Mouse (Mus musculus) midbrain, embryonic 15.5 days (tissue): Measurements from ENCODE around the gene Gm13090. TPM values are rescaled to one million over a fixed set of nuclear protein-coding genes. Genes with fewer than 3 reads are reported as not detected.

Experiments used
- ATAC-seq: fragments of 200-750 bp; cut with Nextera tagmentation; replicated peaks from 2 replicates; pipeline ENCODE4 v1.8.0; 2017; ENCODE audit warnings: moderate TSS enrichment
- H3K27ac ChIP-seq: fragments of 300-500 bp; sonication (generic); 2 replicates; pipeline ENCODE4 v1.5.1; 2015; ENCODE audit warnings: mild to moderate bottlenecking, inconsistent platforms
- H3K27me3 ChIP-seq: fragments of 300-500 bp; sonication (generic); replicated peaks from 2 replicates; pipeline ENCODE4 v1.6.1; 2015; ENCODE audit warnings: inconsistent platforms
- H3K36me3 ChIP-seq: fragments of 300-500 bp; sonication (generic); replicated peaks from 2 replicates; pipeline ENCODE4 v1.6.1; 2015; ENCODE audit warnings: inconsistent platforms
- H3K4me1 ChIP-seq: fragments of 300-500 bp; sonication (generic); 2 replicates; pipeline ENCODE4 v1.6.1; 2015; ENCODE audit warnings: inconsistent platforms
- H3K4me2 ChIP-seq: fragments of 300-500 bp; sonication (generic); 2 replicates; pipeline ENCODE4 v1.6.1; 2015; ENCODE audit warnings: inconsistent platforms, mild to moderate bottlenecking, moderate library complexity
- H3K4me3 ChIP-seq: fragments of 300-500 bp; sonication (generic); 2 replicates; pipeline ENCODE4 v1.5.1; 2015; ENCODE audit warnings: mild to moderate bottlenecking, inconsistent platforms
- H3K9ac ChIP-seq: fragments of 300-500 bp; sonication (generic); 2 replicates; pipeline ENCODE4 v1.6.1; 2015; ENCODE audit warnings: mild to moderate bottlenecking, inconsistent platforms
- H3K9me3 ChIP-seq: fragments of 300-500 bp; sonication (generic); 2 replicates; pipeline ENCODE4 v1.6.1; 2016; ENCODE audit warnings: inconsistent platforms
- WGBS: fragments of 180-500 bp; shearing (Covaris S2); methylation state at CpG from one replicate; pipeline ENCODE4 v1.1.7; 2015; ENCODE audit warnings: mixed read lengths; 5-methylcytosine and 5-hydroxymethylcytosine counted together
- polyA plus RNA-seq: library from polyadenylated mRNA; unstranded; fragments of >200 nt; fragmentation: Nextera tagmentation; extraction: Ambion mirVana; gene quantifications from 2 replicates; pipeline ENCODE4 v1.2.1, GENCODE M21; 2015

The Gm13090 gene
- polyA plus RNA-seq, 1 experiment from 2014 or later, result 0.48 TPM

GRCm38 (mm10) chr4:151105886-151106285, 16.5 kb downstream of the Gm13090 start:
- Histone ChIP-seq H3K27ac (peak overlapping the region; percentile 98; the same call in 1 of the 2 replicates), H3K4me3 (peak overlapping the region; percentile 85), H3K4me1 (peaks cover 59% of the 10 kb centered on the region), H3K27me3 (no peaks in the 10 kb centered on the region), H3K36me3 (no peaks in the 10 kb centered on the region), H3K4me2 (peak overlapping the region; percentile 70), H3K9me3 (no peaks in the 10 kb centered on the region), H3K9ac (no peak overlapping the region; the same call in 1 of the 2 replicates)
- 49% methylated on average over 6 of the region's 6 CpGs for WGBS
- no peak for ATAC-seq

DNA sequence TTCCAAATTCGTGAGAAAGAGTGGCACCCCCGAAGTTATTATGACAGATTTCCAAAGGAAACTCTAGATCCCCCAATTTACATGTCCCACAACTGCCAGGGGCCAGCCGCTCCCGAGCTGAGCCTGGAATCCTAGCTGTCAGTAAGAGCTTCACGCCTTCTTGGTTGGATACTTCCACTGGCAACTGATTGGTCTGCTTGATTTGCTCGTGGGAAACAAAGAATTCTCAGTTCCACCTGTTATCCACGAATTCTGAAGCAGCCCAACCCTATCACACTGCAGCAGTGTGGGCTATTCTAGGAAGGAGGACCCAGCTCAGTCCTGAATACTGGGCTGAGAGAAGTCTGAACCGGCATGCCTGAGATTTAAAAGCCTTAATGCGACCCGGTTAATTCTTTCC, 17.1 kb downstream of the Gm13090 start:
- no peak for ATAC-seq
- peak overlapping the region; percentile 85 for H3K4me3 ChIP-seq
- H3K27ac ChIP-seq, result peak overlapping the region; percentile 98
- H3K36me3 ChIP-seq, result no peaks in the 10 kb centered on the region
- 15% methylated on average over 10 of the region's 10 CpGs for WGBS
- H3K9me3 ChIP-seq, result no peaks in the 10 kb centered on the region
- H3K27me3 ChIP-seq, result no peaks in the 10 kb centered on the region
- H3K4me2 ChIP-seq, result peak overlapping the region; percentile 70
- H3K4me1 ChIP-seq, result peaks cover 56% of the 10 kb centered on the region
- H3K9ac ChIP-seq, result peak overlapping the region; percentile 93

GRCm38 (mm10) chr4:151107131-151108001, 18.0 kb downstream of the Gm13090 start:
- H3K9ac ChIP-seq, result peak overlapping the region; percentile 93
- 2% methylated on average over 54 of the region's 60 CpGs for WGBS
- H3K4me2 ChIP-seq, result peak overlapping the region; percentile 70
- no peaks in the 10 kb centered on the region for H3K9me3 ChIP-seq
- H3K4me3 ChIP-seq, result peak overlapping the region; percentile 85
- peak overlapping the region; percentile 98 for H3K27ac ChIP-seq
- ATAC-seq, result peak; percentile 69
- H3K27me3 ChIP-seq, result no peaks in the 10 kb centered on the region
- H3K4me1 ChIP-seq, result peaks cover 47% of the 10 kb centered on the region
- no peaks in the 10 kb centered on the region for H3K36me3 ChIP-seq

DNA sequence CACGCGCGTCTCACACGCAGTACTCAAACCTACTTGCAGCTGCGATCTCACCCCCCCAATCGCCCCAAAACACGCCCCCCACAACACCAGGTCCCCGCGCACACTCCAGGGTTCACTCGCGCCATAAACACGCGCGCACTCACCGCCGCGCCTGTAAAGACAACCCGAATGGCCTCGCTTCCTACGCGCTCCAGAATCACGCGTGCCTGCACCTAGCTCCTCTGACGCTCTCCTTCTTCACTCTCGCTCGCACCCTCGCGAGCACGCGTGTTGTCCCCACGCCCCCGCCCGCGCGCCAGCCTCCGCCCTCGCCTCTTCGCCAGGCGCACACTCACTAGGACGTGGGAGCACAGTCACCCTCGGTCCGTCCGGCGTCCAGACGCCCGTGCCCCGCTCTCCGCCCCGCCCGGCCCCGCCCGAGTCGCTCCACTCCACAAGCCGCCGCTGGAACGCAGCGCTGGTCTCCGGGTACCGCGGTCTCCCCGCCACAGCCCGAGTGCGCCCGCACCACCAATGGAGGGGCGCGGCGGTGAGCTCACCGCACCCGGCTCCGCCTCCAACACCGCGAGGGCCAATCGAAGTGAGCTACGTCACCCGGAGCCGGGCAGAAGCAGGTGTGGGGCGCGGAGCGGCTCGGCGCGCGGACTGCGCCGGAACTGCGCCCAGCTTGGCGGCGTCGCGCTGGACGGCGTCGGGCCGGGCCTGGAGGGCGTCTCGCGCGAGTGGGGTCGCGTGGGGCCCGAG, 18.8 kb downstream of the Gm13090 start:
- WGBS, result under 1% methylated on average over 101 of the region's 101 CpGs
- peak; percentile 98 for ATAC-seq
- Histone ChIP-seq H3K4me2 (peak overlapping the region; percentile 70), H3K27ac (peak overlapping the region; percentile 98), H3K27me3 (no peaks in the 10 kb centered on the region), H3K4me1 (peaks cover 38% of the 10 kb centered on the region), H3K4me3 (peak overlapping the region; percentile 85), H3K36me3 (no peaks in the 10 kb centered on the region), H3K9ac (peak overlapping the region; percentile 93), H3K9me3 (no peaks in the 10 kb centered on the region)

- H3K4me1 ChIP-seq, result peaks cover 33% of the 10 kb centered on the region
- ATAC-seq, result peak; percentile 48; the same call in 1 of the 2 replicates
- H3K27ac ChIP-seq, result peak overlapping the region; percentile 98
- WGBS, result 2% methylated on average over 19 of the region's 20 CpGs
- peak overlapping the region; percentile 77 for H3K9ac ChIP-seq
- H3K9me3 ChIP-seq, result no peaks in the 10 kb centered on the region
- peak overlapping the region; percentile 70 for H3K4me2 ChIP-seq
- no peaks in the 10 kb centered on the region for H3K27me3 ChIP-seq
- H3K36me3 ChIP-seq, result no peaks in the 10 kb centered on the region
- peak overlapping the region; percentile 85 for H3K4me3 ChIP-seq
Measured at GRCm38 (mm10) chr4:151108834-151109241, 19.5 kb downstream of the Gm13090 start.

GRCm38 (mm10) chr4:151111226-151111625, 21.9 kb downstream of the Gm13090 start:
- Histone ChIP-seq H3K9me3 (no peaks in the 10 kb centered on the region), H3K36me3 (no peaks in the 10 kb centered on the region), H3K4me1 (peaks cover 10% of the 10 kb centered on the region), H3K27ac (no peak overlapping the region), H3K4me2 (no peak overlapping the region), H3K9ac (no peak overlapping the region), H3K27me3 (no peaks in the 10 kb centered on the region), H3K4me3 (no peak overlapping the region)
- 71% methylated on average over 8 of the region's 8 CpGs for WGBS
- no peak for ATAC-seq

DNA sequence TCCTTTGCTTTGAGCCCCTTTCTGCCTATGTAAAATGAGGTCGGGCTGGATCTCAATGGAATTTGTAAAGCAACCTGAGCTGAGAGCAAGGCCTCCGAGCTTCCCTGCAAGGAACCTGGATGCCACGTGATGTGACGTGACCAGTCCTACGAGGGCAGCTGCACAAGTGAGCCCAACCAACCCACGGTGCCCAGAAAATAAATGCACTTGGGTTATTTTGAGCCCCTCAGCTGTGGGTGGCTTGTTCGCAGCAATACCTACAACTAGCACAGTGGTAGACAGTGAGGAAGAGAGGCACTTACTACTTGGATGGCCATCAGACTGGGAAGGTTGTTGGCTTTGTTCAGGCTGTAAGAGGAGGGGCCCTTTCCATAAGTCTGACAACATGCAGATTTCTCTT, 25.2 kb downstream of the Gm13090 start:
- Histone ChIP-seq H3K4me3 (no peak overlapping the region), H3K27me3 (no peaks in the 10 kb centered on the region), H3K27ac (no peak overlapping the region), H3K4me2 (no peak overlapping the region), H3K9ac (no peak overlapping the region), H3K36me3 (0 out of 2 replicates have a peak, but pooled peaks cover 2% of the 10 kb centered on the region), H3K9me3 (no peaks in the 10 kb centered on the region), H3K4me1 (no peaks in the 10 kb centered on the region; the same call in 1 of the 2 replicates)
- WGBS, result 90% methylated on average over 7 of the region's 7 CpGs
- no peak for ATAC-seq

- H3K27me3 ChIP-seq, result no peaks in the 10 kb centered on the region
- no peak for ATAC-seq
- H3K9me3 ChIP-seq, result no peaks in the 10 kb centered on the region
- no peak overlapping the region for H3K4me2 ChIP-seq
- no peak overlapping the region for H3K27ac ChIP-seq
- H3K4me1 ChIP-seq, result no peaks in the 10 kb centered on the region
- WGBS, result 80% methylated on average over 3 of the region's 3 CpGs
- H3K4me3 ChIP-seq, result no peak overlapping the region
- no peak overlapping the region for H3K9ac ChIP-seq
- H3K36me3 ChIP-seq, result 0 out of 2 replicates have a peak, but pooled peaks cover 2% of the 10 kb centered on the region
Measured at GRCm38 (mm10) chr4:151118883-151119282, 29.5 kb downstream of the Gm13090 start.

GRCm38 (mm10) chr4:151127636-151128548, 38.5 kb downstream of the Gm13090 start:
- peak; percentile 60 for ATAC-seq
- H3K27me3 ChIP-seq, result no peaks in the 10 kb centered on the region
- WGBS, result 3% methylated on average over 9 of the region's 10 CpGs
- peak overlapping the region; percentile 47 for H3K4me3 ChIP-seq
- peak overlapping the region; percentile 83 for H3K9ac ChIP-seq
- H3K36me3 ChIP-seq, result no peaks in the 10 kb centered on the region
- peak overlapping the region; percentile 100 for H3K27ac ChIP-seq
- peaks cover 58% of the 10 kb centered on the region for H3K4me1 ChIP-seq
- no peaks in the 10 kb centered on the region for H3K9me3 ChIP-seq
- peak overlapping the region; percentile 68 for H3K4me2 ChIP-seq

DNA sequence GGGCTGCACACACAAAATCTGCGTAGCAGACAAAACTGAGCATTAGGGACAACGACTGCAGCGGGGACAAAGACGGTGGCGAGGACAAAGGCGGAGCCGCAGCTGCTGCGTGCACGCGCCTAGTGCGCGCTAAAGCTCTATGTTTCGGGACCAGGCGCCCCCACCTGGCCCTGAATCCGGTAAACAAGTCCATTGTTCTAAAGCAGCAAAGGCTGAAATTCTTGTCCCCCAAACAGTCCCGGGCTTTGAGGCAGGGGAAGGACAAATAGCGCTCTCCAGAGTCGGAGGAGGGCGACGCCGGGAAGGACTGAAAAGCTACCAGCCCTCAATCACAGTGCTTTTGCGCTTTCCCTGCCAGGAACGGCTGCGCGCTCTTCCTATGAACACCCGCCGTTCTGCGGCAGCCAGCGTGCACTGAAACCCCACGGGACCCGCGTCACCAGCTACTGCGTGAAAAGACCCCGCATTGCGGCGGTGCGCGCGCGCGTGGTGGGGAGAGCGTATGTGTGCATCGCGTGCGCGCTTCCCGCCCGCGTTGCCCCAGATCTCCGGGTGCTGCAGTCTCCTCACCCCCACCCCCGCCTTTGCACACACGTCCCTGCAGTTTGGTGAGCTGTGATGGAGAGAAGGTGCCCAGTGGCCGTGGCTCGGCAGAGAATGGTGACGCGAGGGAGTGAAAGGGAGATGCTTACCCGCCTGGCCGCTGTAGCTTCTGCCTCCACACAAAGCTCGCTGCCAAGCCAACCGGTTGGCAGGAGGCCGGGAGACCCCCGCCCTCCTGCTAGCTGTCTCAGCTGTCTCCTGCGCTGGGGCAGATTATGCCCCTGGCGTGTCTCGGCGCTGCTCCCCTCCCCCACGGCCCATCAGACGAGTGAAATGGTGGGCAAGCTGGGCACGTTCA, 39.5 kb downstream of the Gm13090 start:
- H3K4me2 ChIP-seq, result peak overlapping the region; percentile 68
- H3K27ac ChIP-seq, result peak overlapping the region; percentile 100
- H3K27me3 ChIP-seq, result no peaks in the 10 kb centered on the region
- peak; percentile 85 for ATAC-seq
- H3K9ac ChIP-seq, result peak overlapping the region; percentile 83
- H3K4me3 ChIP-seq, result peak overlapping the region; percentile 47
- no peaks in the 10 kb centered on the region for H3K36me3 ChIP-seq
- WGBS, result under 1% methylated on average over 69 of the region's 69 CpGs
- no peaks in the 10 kb centered on the region for H3K9me3 ChIP-seq
- peaks cover 58% of the 10 kb centered on the region for H3K4me1 ChIP-seq
